Mouse (Mus musculus) limb, embryonic 13.5 days (tissue): Measurements from ENCODE around the gene Galnt11. TPM values are rescaled to one million over a fixed set of nuclear protein-coding genes. Genes with fewer than 3 reads are reported as not detected.
A peak's percentile ranks its signal among the peaks of the same experiment; 100 is the strongest.
"Not testable (repeated sequence)": the region's sequence is repeated elsewhere in the genome, so short reads cannot be mapped to it uniquely, and the experiment has no call there.

ENCODE experiments used
- ATAC-seq: fragments of 200-750 bp; cut with Nextera tagmentation; 2 replicates; pipeline ENCODE4 v1.8.0; 2017; ENCODE audit warnings: low read depth, moderate number of reproducible peaks, moderate TSS enrichment; ENCODE audit not compliant: low FRiP score
- H3K27ac ChIP-seq: fragments of 300-500 bp; sonication (generic); 2 replicates; pipeline ENCODE4 v1.5.1; 2015; ENCODE audit warnings: inconsistent platforms, mild to moderate bottlenecking, moderate library complexity
- H3K27me3 ChIP-seq: fragments of 300-500 bp; sonication (generic); 2 replicates; pipeline ENCODE4 v1.6.1; 2015; ENCODE audit warnings: mild to moderate bottlenecking, inconsistent platforms
- H3K36me3 ChIP-seq: fragments of 300-500 bp; sonication (generic); 2 replicates; pipeline ENCODE4 v1.6.1; 2015; ENCODE audit warnings: inconsistent platforms, mild to moderate bottlenecking, moderate library complexity
- H3K4me1 ChIP-seq: fragments of 300-500 bp; sonication (generic); 2 replicates; pipeline ENCODE4 v1.6.1; 2015; ENCODE audit warnings: inconsistent platforms
- H3K4me2 ChIP-seq: fragments of 300-500 bp; sonication (generic); replicated peaks from 2 replicates; pipeline ENCODE4 v1.6.1; 2015; ENCODE audit warnings: inconsistent platforms, mild to moderate bottlenecking, moderate library complexity
- H3K4me3 ChIP-seq: fragments of 300-500 bp; sonication (generic); 2 replicates; pipeline ENCODE4 v1.5.1; 2015; ENCODE audit warnings: moderate library complexity, mild to moderate bottlenecking, inconsistent platforms
- H3K9ac ChIP-seq: fragments of 300-500 bp; sonication (generic); 2 replicates; pipeline ENCODE4 v1.6.1; 2015; ENCODE audit warnings: mild to moderate bottlenecking, inconsistent platforms
- H3K9me3 ChIP-seq: fragments of 300-500 bp; sonication (generic); 2 replicates; pipeline ENCODE4 v1.6.1; 2016; ENCODE audit warnings: inconsistent platforms
- WGBS: fragments of 180-500 bp; shearing (Covaris S2); methylation state at CpG from one replicate; pipeline ENCODE4 v1.1.7; 2015; 5-methylcytosine and 5-hydroxymethylcytosine counted together
- polyA plus RNA-seq: library from polyadenylated mRNA; unstranded; fragments of >200 nt; fragmentation: Nextera tagmentation; extraction: Ambion mirVana; gene quantifications from 2 replicates; pipeline ENCODE4 v1.2.1, GENCODE M21; 2015

Gene Galnt11
- polyA plus RNA-seq, 1 experiment from 2014 or later = 41.9 TPM

- H3K4me3 ChIP-seq = no peak overlapping the region
- H3K4me2 ChIP-seq = no peak overlapping the region
- H3K27me3 ChIP-seq = no peaks in the 10 kb centered on the region
- H3K4me1 ChIP-seq = no peaks in the 10 kb centered on the region
- no peak for ATAC-seq
- H3K27ac ChIP-seq = no peak overlapping the region
- no peaks in the 10 kb centered on the region for H3K9me3 ChIP-seq
- WGBS = 69% methylated on average over 6 of the region's 6 CpGs
- no peak overlapping the region for H3K9ac ChIP-seq
- no peaks in the 10 kb centered on the region for H3K36me3 ChIP-seq
Observed at GRCm38 (mm10) chr5:25215006-25215405, 6.7 kb upstream of the Galnt11 start.

- ATAC-seq = peak; percentile 97
- H3K27ac ChIP-seq = peak within 1 kb of the TSS; percentile 84; the same call in 1 of the 2 replicates
- 5% methylated on average over 66 of the region's 72 CpGs for WGBS
- peak within 1 kb of the TSS; percentile 87 for H3K9ac ChIP-seq
- peaks cover 7% of the 10 kb centered on the region for H3K36me3 ChIP-seq
- H3K9me3 ChIP-seq = no peaks in the 10 kb centered on the region
- peak within 1 kb of the TSS; percentile 73 for H3K4me3 ChIP-seq
- no peaks in the 10 kb centered on the region for H3K27me3 ChIP-seq
- peak within 1 kb of the TSS; percentile 65 for H3K4me2 ChIP-seq
- peaks cover 8% of the 10 kb centered on the region for H3K4me1 ChIP-seq
Observed at GRCm38 (mm10) chr5:25222752-25223702, 1.3 kb downstream of the Galnt11 start, which contains the start of gene E130116L18Rik. Gene E130116L18Rik, minus strand, starts transcription at chr5:25223153.

- not testable (repeated sequence) for ATAC-seq, H3K27me3 ChIP-seq, H3K9ac ChIP-seq, H3K4me3 ChIP-seq, H3K9me3 ChIP-seq, H3K4me1 ChIP-seq, H3K27ac ChIP-seq, H3K4me2 ChIP-seq
- WGBS = 92% methylated on average over 1 of the region's 1 CpGs
- H3K36me3 ChIP-seq = peaks cover 14% of the 10 kb centered on the region
Observed at GRCm38 (mm10) chr5:25224377-25224776, 2.7 kb downstream of the Galnt11 start.

- H3K27ac ChIP-seq = no peak overlapping the region
- WGBS = 90% methylated on average over 6 of the region's 6 CpGs
- H3K9me3 ChIP-seq = no peaks in the 10 kb centered on the region
- H3K36me3 ChIP-seq = peaks cover 21% of the 10 kb centered on the region
- no peak overlapping the region for H3K4me2 ChIP-seq
- no peak overlapping the region for H3K9ac ChIP-seq
- no peaks in the 10 kb centered on the region for H3K27me3 ChIP-seq
- ATAC-seq = no peak
- H3K4me3 ChIP-seq = no peak overlapping the region
- H3K4me1 ChIP-seq = 0 out of 2 replicates have a peak, but pooled peaks cover 4% of the 10 kb centered on the region
Observed at GRCm38 (mm10) chr5:25243101-25243500, 21.4 kb downstream of the Galnt11 start.

GRCm38 (mm10) chr5:25245806-25246472 lies 24.2 kb downstream of the Galnt11 start:
- H3K4me2 ChIP-seq = no peak overlapping the region
- H3K27ac ChIP-seq = no peak overlapping the region
- H3K4me1 ChIP-seq = 0 out of 2 replicates have a peak, but pooled peaks cover 4% of the 10 kb centered on the region
- ATAC-seq = no peak
- WGBS = 77% methylated on average over 10 of the region's 10 CpGs
- no peak overlapping the region for H3K4me3 ChIP-seq
- H3K36me3 ChIP-seq = peaks cover 42% of the 10 kb centered on the region
- H3K27me3 ChIP-seq = no peaks in the 10 kb centered on the region
- no peak overlapping the region for H3K9ac ChIP-seq
- H3K9me3 ChIP-seq = no peaks in the 10 kb centered on the region

DNA sequence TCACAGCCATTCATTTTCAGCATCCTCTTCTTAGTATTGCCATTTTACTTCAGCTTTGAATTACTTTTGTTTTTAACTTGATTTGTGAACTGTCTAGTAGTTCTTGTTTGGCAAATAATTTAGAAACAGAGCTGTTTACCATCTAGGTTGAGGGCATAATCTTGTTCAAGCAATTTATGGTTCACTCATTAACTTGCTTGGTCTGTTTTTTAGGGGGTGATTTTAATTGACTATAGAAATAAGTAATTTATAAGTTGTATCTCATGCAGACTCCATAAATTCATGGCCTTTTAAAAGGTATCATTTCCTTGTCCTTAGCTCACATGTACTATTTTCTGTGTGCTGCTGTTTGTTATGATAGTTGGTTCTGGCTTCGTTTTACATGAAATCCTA lies 24.8 kb downstream of the Galnt11 start:
- H3K4me1 ChIP-seq = 0 out of 2 replicates have a peak, but pooled peaks cover 4% of the 10 kb centered on the region
- H3K27me3 ChIP-seq = no peaks in the 10 kb centered on the region
- no peak overlapping the region for H3K4me2 ChIP-seq
- 85% methylated on average over 1 of the region's 1 CpGs for WGBS
- H3K36me3 ChIP-seq = peaks cover 47% of the 10 kb centered on the region
- no peak overlapping the region for H3K4me3 ChIP-seq
- no peak overlapping the region for H3K9ac ChIP-seq
- H3K9me3 ChIP-seq = no peaks in the 10 kb centered on the region
- H3K27ac ChIP-seq = no peak overlapping the region
- no peak for ATAC-seq

DNA sequence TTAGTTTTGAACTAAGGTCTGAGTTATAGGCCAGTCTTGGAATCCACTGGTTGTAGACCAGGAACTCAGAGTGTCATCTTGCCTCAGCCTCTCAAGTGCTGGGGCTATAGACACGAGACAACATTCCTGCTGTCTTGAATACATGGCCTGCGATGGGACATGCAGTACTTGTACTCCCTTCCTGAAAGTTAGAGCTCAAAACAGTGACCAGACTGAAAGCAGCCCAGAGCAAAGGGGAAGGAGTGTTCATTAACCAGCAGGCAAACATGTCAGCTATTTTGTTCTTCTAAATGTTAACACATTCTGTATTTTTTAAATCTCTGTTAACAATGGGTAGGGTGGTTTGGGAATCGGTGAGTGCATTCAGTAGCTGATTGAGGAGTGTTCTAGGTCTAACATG lies 25.3 kb downstream of the Galnt11 start:
- H3K27ac ChIP-seq = no peak overlapping the region
- no peak for ATAC-seq
- no peak overlapping the region for H3K4me3 ChIP-seq
- H3K9me3 ChIP-seq = no peaks in the 10 kb centered on the region
- H3K4me1 ChIP-seq = 0 out of 2 replicates have a peak, but pooled peaks cover 4% of the 10 kb centered on the region
- H3K9ac ChIP-seq = no peak overlapping the region
- no peaks in the 10 kb centered on the region for H3K27me3 ChIP-seq
- 84% methylated on average over 3 of the region's 3 CpGs for WGBS
- H3K4me2 ChIP-seq = no peak overlapping the region
- peaks cover 48% of the 10 kb centered on the region for H3K36me3 ChIP-seq

- Histone ChIP-seq H3K9me3 (no peaks in the 10 kb centered on the region), H3K27ac (no peak overlapping the region), H3K27me3 (no peaks in the 10 kb centered on the region), H3K4me3 (no peak overlapping the region), H3K9ac (no peak overlapping the region), H3K36me3 (peaks cover 83% of the 10 kb centered on the region), H3K4me2 (no peak overlapping the region), H3K4me1 (0 out of 2 replicates have a peak, but pooled peaks cover 1% of the 10 kb centered on the region)
- 82% methylated on average over 2 of the region's 2 CpGs for WGBS
- no peak for ATAC-seq
Observed at GRCm38 (mm10) chr5:25252423-25252822, 30.7 kb downstream of the Galnt11 start.

GRCm38 (mm10) chr5:25252825-25253544 lies 31.3 kb downstream of the Galnt11 start:
- 93% methylated on average over 8 of the region's 8 CpGs for WGBS
- no peak for ATAC-seq
- no peaks in the 10 kb centered on the region for H3K4me1 ChIP-seq
- H3K4me3 ChIP-seq = no peak overlapping the region
- H3K36me3 ChIP-seq = peaks cover 89% of the 10 kb centered on the region
- H3K9me3 ChIP-seq = no peaks in the 10 kb centered on the region
- no peaks in the 10 kb centered on the region for H3K27me3 ChIP-seq
- H3K27ac ChIP-seq = no peak overlapping the region
- H3K9ac ChIP-seq = no peak overlapping the region
- H3K4me2 ChIP-seq = no peak overlapping the region

- Histone ChIP-seq H3K9ac (no peak overlapping the region), H3K9me3 (no peaks in the 10 kb centered on the region), H3K4me2 (no peak overlapping the region), H3K4me1 (no peaks in the 10 kb centered on the region), H3K27me3 (no peaks in the 10 kb centered on the region), H3K4me3 (no peak overlapping the region), H3K27ac (no peak overlapping the region), H3K36me3 (peaks cover 91% of the 10 kb centered on the region)
- ATAC-seq = no peak
- 95% methylated on average over 4 of the region's 4 CpGs for WGBS
Observed at GRCm38 (mm10) chr5:25254491-25254890, 32.8 kb downstream of the Galnt11 start.

GRCm38 (mm10) chr5:25256686-25257085 lies 35.0 kb downstream of the Galnt11 start:
- 79% methylated on average over 2 of the region's 2 CpGs for WGBS
- no peak overlapping the region for H3K27ac ChIP-seq
- no peak for ATAC-seq

More at GRCm38 (mm10) chr5:25256686-25257085, 35.0 kb downstream of the Galnt11 start:
- Histone ChIP-seq H3K27me3 (no peaks in the 10 kb centered on the region), H3K9ac (no peak overlapping the region), H3K4me1 (no peaks in the 10 kb centered on the region), H3K4me3 (no peak overlapping the region), H3K36me3 (peaks cover 84% of the 10 kb centered on the region), H3K4me2 (no peak overlapping the region), H3K9me3 (no peaks in the 10 kb centered on the region)
